Mouse (Mus musculus) midbrain, embryonic 14.5 days (tissue): ENCODE measurements at regions not wholly inside any gene's neighbourhood (a gene's known extent, or its start where the extent isn't known, plus 50 kb on each side); places are given as distances from the start of the nearest gene placed in this dataset.

Source experiments
- ATAC-seq: fragments of 200-750 bp; cut with Nextera tagmentation; 2 replicates; pipeline ENCODE4 v1.8.0; 2017; ENCODE audit warnings: moderate number of reproducible peaks, moderate library complexity; ENCODE audit not compliant: low FRiP score, low TSS enrichment
- DNase-seq: peaks from one replicate; pipeline ENCODE4 v3.0.0-alpha.2; 2015
- H3K27ac ChIP-seq: fragments of 300-500 bp; sonication (generic); replicated peaks from 2 replicates; pipeline ENCODE4 v1.5.1; 2014; ENCODE audit warnings: mild to moderate bottlenecking, low read depth, low read length, moderate library complexity
- H3K27me3 ChIP-seq: fragments of 300-500 bp; sonication (generic); 2 replicates; pipeline ENCODE4 v1.6.1; 2014; ENCODE audit warnings: low read length, control low read depth, mixed read lengths; ENCODE audit not compliant: control insufficient read depth, insufficient read depth
- H3K36me3 ChIP-seq: fragments of 300-500 bp; sonication (generic); 2 replicates; pipeline ENCODE4 v1.6.1; 2014; ENCODE audit warnings: low read length, control low read depth; ENCODE audit not compliant: control insufficient read depth, insufficient read depth
- H3K4me1 ChIP-seq: fragments of 300-500 bp; sonication (generic); 2 replicates; pipeline ENCODE4 v1.6.1; 2014; ENCODE audit warnings: mild to moderate bottlenecking, antibody characterized with exemption, low read length, control low read depth; ENCODE audit not compliant: control insufficient read depth, insufficient read depth
- H3K4me2 ChIP-seq: fragments of 300-500 bp; sonication (generic); 2 replicates; pipeline ENCODE4 v1.6.1; 2014; ENCODE audit warnings: mild to moderate bottlenecking, low read length, moderate library complexity
- H3K4me3 ChIP-seq: fragments of 300-500 bp; sonication (generic); replicated peaks from 2 replicates; pipeline ENCODE4 v1.5.1; 2014; ENCODE audit warnings: low read depth, low read length
- H3K9ac ChIP-seq: fragments of 300-500 bp; sonication (generic); replicated peaks from 2 replicates; pipeline ENCODE4 v1.6.1; 2014; ENCODE audit warnings: mild to moderate bottlenecking, low read length, moderate library complexity
- H3K9me3 ChIP-seq: fragments of 300-500 bp; sonication (generic); 2 replicates; pipeline ENCODE4 v1.6.1; 2016; ENCODE audit warnings: low read length, control low read depth, mixed read lengths; ENCODE audit not compliant: control insufficient read depth
- WGBS: fragments of 180-500 bp; shearing (Covaris S2); extraction: QIAGEN DNeasy Blood & Tissue Kit; methylation state at CpG from one replicate; pipeline ENCODE4 v1.1.7; 2014; 5-methylcytosine and 5-hydroxymethylcytosine counted together

DNA sequence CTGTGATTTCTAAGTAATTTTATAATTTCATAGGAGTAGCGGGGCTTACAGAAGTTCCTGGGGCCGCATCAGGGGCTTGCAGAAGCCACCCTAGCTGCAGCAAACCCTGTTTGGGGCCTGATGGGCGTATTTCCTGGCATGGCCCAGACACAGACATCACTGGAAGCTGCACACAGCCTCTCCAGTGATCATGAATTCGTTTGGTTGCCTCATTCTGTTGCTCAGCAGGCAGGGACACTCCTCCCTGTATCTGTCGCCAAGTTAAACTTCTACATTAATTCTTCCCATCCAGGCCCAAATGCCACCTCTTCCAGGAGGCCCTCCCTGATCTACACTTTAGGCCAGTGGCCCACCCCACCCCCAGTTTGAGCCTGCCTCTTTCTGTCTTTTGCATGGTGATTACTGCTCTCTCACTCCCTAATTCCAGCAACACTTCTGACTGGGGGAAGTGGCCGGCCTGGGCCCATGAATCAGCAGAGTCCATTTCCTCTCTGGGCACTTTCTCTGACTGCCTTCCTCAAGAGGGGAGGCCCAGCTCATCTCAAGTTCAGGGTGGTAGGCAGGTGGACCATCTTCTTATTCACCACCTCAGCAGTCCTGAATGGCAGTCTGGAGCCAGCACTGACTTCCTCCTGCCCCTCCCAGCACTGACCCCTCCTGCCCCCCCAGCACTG lies 51.0 kb upstream of the Tmem189 start:
- Histone ChIP-seq H3K4me1 (no peaks in the 10 kb centered on the region), H3K27me3 (no peaks in the 10 kb centered on the region), H3K9me3 (no peaks in the 10 kb centered on the region), H3K27ac (no peak overlapping the region), H3K4me3 (no peak overlapping the region), H3K36me3 (no peaks in the 10 kb centered on the region), H3K4me2 (no peak overlapping the region), H3K9ac (no peak overlapping the region)
- 55% methylated on average over 6 of the region's 6 CpGs for WGBS
- ATAC-seq (no peak), DNase-seq (no peak)
